Mouse (Mus musculus): ENCODE results near the gene Tmem40.

GRCm38 (mm10) chr6:115743569-115743968 is 18.6 kb downstream of the Tmem40 start:
- TF ChIP-seq POLR2A (IDR thresholded peaks at IDR 0.05; ENCODE audit: low read depth, low read length) (no peak), CTCF (conservative IDR thresholded peaks at IDR 0.05; ENCODE audit: insufficient read depth, insufficient read length, low read depth, low read length) (no peak)

All from kidney, adult 2 months (tissue).